Mouse (Mus musculus) kidney, embryonic 16.5 days (tissue): Measurements from ENCODE around the gene Kxd1. TPM values are rescaled to one million over a fixed set of nuclear protein-coding genes. Genes with fewer than 3 reads are reported as not detected.

Experiments used
- ATAC-seq: fragments of 200-750 bp; cut with Nextera tagmentation; 2 replicates; pipeline ENCODE4 v1.8.0; 2017; ENCODE audit warnings: moderate TSS enrichment; ENCODE audit not compliant: low FRiP score, low TSS enrichment
- H3K27ac ChIP-seq: fragments of 300-500 bp; sonication (generic); 2 replicates; pipeline ENCODE4 v1.5.1; 2014; ENCODE audit warnings: low read length
- H3K27me3 ChIP-seq: fragments of 300-500 bp; sonication (generic); 2 replicates; pipeline ENCODE4 v1.6.1; 2014; ENCODE audit warnings: low read length, control low read depth, mixed read lengths; ENCODE audit not compliant: insufficient read depth
- H3K36me3 ChIP-seq: fragments of 300-500 bp; sonication (generic); 2 replicates; pipeline ENCODE4 v1.6.1; 2014; ENCODE audit warnings: low read length, control low read depth, mixed read lengths; ENCODE audit not compliant: insufficient read depth
- H3K4me1 ChIP-seq: fragments of 300-500 bp; sonication (generic); 2 replicates; pipeline ENCODE4 v1.6.1; 2014; ENCODE audit warnings: low read length, control low read depth, mixed read lengths; ENCODE audit not compliant: insufficient read depth
- H3K4me2 ChIP-seq: fragments of 300-500 bp; sonication (generic); replicated peaks from 2 replicates; pipeline ENCODE4 v1.6.1; 2014; ENCODE audit warnings: low read depth, low read length
- H3K4me3 ChIP-seq: fragments of 300-500 bp; sonication (generic); 2 replicates; pipeline ENCODE4 v1.5.1; 2014; ENCODE audit warnings: mild to moderate bottlenecking, low read length
- H3K9ac ChIP-seq: fragments of 300-500 bp; sonication (generic); replicated peaks from 2 replicates; pipeline ENCODE4 v1.6.1; 2014; ENCODE audit warnings: low read length
- H3K9me3 ChIP-seq: fragments of 300-500 bp; sonication (generic); 2 replicates; pipeline ENCODE4 v1.6.1; 2016; ENCODE audit warnings: low read length, control low read depth
- WGBS: fragments of 180-500 bp; shearing (Covaris S2); extraction: QIAGEN DNeasy Blood & Tissue Kit; methylation state at CpG from one replicate; pipeline ENCODE4 v1.1.7; 2014; 5-methylcytosine and 5-hydroxymethylcytosine counted together
- polyA plus RNA-seq: library from polyadenylated mRNA; unstranded; fragments of >200 nt; fragmentation: Nextera tagmentation; extraction: Ambion mirVana; gene quantifications from 2 replicates; pipeline ENCODE4 v1.2.1, GENCODE M21; 2015

The Kxd1 gene
- polyA plus RNA-seq, 1 experiment from 2014 or later = 65.4 TPM

DNA sequence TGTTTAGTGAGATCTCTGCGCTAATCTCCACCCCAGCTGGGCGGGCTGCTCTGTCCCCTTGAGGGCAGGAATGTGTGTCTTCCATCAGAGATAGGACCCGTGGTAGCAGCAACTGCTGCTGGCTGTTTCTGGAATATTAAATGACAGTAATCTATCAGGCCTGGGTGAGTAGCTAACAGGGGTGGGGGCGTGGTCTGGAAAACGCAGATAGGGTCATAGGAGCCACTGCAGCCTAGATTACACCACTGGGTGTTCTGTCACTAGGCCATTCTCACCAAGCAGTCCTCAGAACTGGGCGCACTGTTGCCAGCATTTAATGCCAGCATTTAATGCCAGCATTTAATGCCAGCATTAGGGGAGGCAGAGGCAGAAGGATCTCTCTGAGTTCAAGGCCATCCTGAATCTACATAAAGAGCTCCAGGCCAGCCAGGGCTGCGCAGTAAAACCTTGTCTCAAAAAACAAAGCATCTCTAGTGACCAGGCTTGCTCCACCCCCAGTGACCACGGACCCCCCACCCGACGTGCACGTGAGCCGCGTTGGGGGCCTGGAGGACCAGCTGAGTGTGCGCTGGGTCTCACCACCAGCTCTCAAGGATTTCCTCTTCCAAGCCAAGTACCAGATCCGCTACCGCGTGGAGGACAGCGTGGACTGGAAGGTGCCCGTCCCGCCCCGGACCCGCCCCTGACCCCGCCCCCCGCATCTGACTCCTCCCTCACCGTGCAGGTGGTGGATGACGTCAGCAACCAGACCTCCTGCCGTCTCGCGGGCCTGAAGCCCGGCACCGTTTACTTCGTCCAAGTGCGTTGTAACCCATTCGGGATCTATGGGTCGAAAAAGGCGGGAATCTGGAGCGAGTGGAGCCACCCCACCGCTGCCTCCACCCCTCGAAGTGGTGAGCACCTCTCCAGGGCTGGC lies 27.1 kb downstream of the Kxd1 start:
- Histone ChIP-seq H3K4me2 (peak overlapping the region; percentile 45), H3K9ac (no peak overlapping the region), H3K9me3 (no peaks in the 10 kb centered on the region), H3K36me3 (no peaks in the 10 kb centered on the region; the same call in 1 of the 2 replicates), H3K4me3 (peak overlapping the region; percentile 26), H3K4me1 (peaks cover 35% of the 10 kb centered on the region), H3K27ac (no peak overlapping the region), H3K27me3 (peaks cover 86% of the 10 kb centered on the region)
- 9% methylated on average over 39 of the region's 39 CpGs for WGBS
- no peak for ATAC-seq

DNA sequence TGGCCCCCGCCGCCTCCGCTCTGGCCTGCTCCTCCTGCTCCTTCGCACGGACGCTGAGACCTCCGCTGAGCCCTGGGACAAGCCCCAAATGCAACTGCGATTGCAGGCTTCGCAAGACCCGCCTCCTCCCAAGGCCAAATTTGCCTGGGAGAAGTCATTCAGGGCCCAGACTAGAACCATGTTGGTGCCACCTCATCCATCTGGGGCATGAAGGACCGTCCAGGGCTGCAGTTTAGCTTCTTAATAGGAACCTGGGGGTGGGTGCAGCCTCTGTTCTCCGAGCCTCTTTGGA lies 32.0 kb downstream of the Kxd1 start:
- ATAC-seq = no peak
- peak overlapping the region; percentile 24 for H3K4me2 ChIP-seq
- H3K36me3 ChIP-seq = no peaks in the 10 kb centered on the region
- peaks cover 100% of the 10 kb centered on the region for H3K27me3 ChIP-seq
- WGBS = 12% methylated on average over 9 of the region's 12 CpGs
- H3K27ac ChIP-seq = no peak overlapping the region
- H3K4me1 ChIP-seq = peaks cover 41% of the 10 kb centered on the region
- H3K9ac ChIP-seq = 0 out of 2 replicates have a peak overlapping the region, but pooled peaks have one; percentile 24
- H3K4me3 ChIP-seq = peak overlapping the region; percentile 45; the same call in 1 of the 2 replicates
- no peaks in the 10 kb centered on the region for H3K9me3 ChIP-seq

DNA sequence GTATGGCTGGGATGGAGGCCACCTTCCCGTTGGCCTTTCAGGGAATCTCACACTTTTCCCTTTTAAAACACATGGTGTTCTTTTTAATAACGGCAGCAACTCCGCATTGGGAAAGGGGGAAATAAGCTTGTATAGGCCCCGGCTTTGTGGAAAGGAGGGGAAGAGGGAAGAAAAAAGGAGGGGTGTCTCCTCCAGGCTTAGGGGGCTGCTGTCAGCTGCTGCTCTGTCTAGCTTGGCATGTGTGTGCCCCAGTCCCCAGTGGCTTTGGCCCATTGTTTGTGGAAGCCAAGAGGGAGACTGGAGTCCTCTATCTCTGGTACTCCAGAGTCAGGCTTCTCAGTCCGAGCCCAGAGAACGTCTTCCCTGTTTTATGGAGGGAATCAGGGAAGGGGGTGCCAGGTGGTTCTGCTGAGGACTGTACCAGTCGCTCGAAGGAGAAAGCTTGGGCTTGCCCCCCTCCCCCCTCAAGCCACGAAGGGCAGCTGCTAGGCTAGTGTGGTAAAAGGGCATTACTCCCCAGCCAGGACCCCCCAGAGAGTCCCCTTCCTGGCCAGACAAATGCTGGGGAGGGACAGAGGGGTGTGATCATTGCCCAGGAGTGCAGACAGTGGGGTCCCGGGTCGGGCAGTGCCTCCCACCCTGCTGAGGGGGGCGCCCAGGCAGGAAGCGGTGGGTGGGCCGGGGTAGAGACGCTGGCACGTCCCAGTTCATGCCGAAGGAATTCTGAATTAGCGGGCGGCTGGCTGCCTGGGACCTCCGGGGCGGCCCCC lies 32.6 kb downstream of the Kxd1 start:
- Histone ChIP-seq H3K4me2 (peak overlapping the region; percentile 24), H3K27me3 (peaks cover 100% of the 10 kb centered on the region), H3K36me3 (no peaks in the 10 kb centered on the region), H3K9me3 (no peaks in the 10 kb centered on the region), H3K4me1 (peaks cover 46% of the 10 kb centered on the region), H3K4me3 (peak overlapping the region; percentile 45), H3K9ac (0 out of 2 replicates have a peak overlapping the region, but pooled peaks have one; percentile 24), H3K27ac (no peak overlapping the region)
- no peak for ATAC-seq
- WGBS = 4% methylated on average over 17 of the region's 21 CpGs

DNA sequence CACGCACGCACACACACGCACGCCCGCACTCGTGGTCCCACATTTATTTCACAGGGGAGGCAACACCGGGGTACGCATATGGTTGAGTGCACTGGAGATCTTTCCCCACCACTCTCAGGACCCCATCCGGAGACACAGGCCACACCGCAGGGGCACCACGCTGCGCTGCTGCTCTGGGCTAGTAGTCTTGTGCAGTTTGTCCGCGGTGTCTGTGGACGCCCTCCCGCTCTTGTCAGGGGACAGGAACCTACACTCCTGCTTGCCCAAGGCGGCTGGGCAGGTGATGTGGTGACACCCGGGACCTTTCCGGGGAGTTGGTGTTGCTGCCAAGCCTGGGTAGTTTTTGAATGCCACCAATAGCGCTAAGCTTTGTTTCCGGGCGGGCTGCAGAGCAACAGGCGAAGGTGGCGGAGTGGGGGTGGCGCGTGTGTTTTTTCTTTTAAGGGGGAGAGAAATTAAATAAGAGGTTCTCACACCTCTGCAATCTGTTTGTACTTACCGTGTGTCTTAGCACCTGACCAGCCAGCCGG lies 33.3 kb downstream of the Kxd1 start:
- no peak overlapping the region for H3K9ac ChIP-seq
- WGBS = 1% methylated on average over 27 of the region's 28 CpGs
- H3K4me1 ChIP-seq = peaks cover 51% of the 10 kb centered on the region

DNA sequence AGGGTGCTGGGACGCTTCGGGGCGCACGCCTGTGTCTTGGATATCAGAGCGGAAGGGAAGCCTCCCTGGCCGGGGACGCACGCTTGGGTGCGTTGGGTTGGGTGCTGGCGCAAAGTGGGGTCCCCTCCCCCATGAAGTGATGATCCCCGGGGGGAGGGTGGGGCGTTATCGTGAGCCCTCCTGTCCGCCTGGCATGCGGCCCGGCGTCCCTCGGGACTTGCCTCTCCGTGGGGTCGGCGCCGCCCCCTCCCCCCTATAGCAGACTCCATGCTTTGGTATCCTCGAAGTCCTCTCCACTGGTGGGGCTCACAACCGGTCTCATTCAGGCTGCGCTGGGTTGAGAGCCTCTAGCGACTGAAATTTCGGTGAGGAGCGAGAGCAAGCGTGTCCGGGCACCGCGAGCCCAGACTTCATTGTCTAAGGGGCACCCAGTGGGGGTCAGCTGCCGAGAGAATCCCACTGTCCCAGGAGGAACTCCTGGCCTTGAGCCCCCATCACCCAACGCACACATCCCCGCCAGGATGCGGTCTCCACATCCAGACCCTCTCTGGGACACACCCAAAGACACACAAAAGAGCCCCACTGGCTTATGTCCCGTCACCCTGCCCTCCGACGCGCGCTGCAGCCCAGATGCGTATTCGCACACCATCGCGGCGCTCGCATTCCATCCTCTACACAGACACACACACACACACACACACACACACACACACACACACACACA lies 33.9 kb downstream of the Kxd1 start:
- 1% methylated on average over 46 of the region's 47 CpGs for WGBS
- no peaks in the 10 kb centered on the region for H3K36me3 ChIP-seq
- peak overlapping the region; percentile 74 for H3K4me2 ChIP-seq
- peak overlapping the region; percentile 45 for H3K4me3 ChIP-seq
- peaks cover 100% of the 10 kb centered on the region for H3K27me3 ChIP-seq
- H3K4me1 ChIP-seq = peaks cover 57% of the 10 kb centered on the region
- H3K9me3 ChIP-seq = no peaks in the 10 kb centered on the region
- H3K9ac ChIP-seq = peak overlapping the region; percentile 50; the same call in 1 of the 2 replicates
- H3K27ac ChIP-seq = no peak overlapping the region
- ATAC-seq = no peak

More for the DNA sequence above, 33.3 kb downstream of the Kxd1 start:
- H3K36me3 ChIP-seq = no peaks in the 10 kb centered on the region
- peak overlapping the region; percentile 74; the same call in 1 of the 2 replicates for H3K4me2 ChIP-seq
- H3K27me3 ChIP-seq = peaks cover 100% of the 10 kb centered on the region
- H3K27ac ChIP-seq = no peak overlapping the region
- peak overlapping the region; percentile 45 for H3K4me3 ChIP-seq
- no peaks in the 10 kb centered on the region for H3K9me3 ChIP-seq
- ATAC-seq = no peak

DNA sequence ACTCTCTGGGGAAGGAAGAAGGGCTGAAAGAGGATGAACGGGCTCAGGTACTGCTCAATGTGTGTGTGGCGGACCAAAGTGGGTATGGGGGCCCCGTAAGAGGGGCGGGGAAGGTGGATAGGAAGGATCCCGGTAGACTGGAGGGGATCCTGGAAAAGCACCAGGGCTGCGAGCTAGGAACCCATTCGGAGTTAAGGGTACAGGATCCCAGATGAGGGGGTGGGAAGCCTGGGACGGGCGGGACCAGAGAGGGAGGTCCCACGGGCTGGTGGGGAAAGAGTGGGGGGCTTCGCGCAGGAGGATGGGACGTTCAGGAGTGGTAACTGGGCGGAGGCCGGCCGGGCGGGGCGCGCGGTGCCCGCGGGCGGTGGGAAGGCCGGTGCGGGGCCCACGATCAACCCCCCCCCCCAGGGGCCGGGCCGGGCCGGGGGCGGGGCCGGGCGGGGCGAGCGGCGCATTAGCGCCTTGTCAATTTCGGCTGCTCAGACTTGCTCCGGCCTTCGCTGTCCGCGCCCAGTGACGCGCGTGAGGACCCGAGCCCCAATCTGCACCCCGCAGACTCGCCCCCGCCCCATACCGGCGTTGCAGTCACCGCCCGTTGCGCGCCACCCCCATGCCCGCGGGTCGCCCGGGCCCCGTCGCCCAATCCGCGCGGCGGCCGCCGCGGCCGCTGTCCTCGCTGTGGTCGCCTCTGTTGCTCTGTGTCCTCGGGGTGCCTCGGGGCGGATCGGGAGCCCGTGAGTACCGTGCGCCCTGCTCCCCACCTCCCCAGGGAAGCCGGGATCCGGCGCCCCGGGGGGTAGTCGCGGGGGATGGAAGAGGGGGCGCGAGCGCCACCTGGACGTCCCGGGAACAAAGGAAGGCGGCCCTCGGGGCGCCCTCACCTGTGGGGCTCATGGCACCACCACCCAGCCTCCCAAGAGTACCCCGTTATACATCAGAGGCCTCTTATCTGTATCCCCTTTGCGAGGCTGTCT lies 34.8 kb downstream of the Kxd1 start, which contains the start of gene Crlf1:
Crlf1 (plus strand) TSS at position 495 of the 977 bp plus-strand sequence.
- Histone ChIP-seq H3K36me3 (no peaks in the 10 kb centered on the region), H3K9ac (peak within 1 kb of the TSS; percentile 50), H3K9me3 (no peaks in the 10 kb centered on the region), H3K4me3 (peak within 1 kb of the TSS; percentile 45), H3K27me3 (peaks cover 100% of the 10 kb centered on the region), H3K4me2 (peak within 1 kb of the TSS; percentile 74), H3K4me1 (peaks cover 66% of the 10 kb centered on the region), H3K27ac (no peak within 1 kb of the TSS)
- no peak for ATAC-seq
- under 1% methylated on average over 56 of the region's 93 CpGs for WGBS

DNA sequence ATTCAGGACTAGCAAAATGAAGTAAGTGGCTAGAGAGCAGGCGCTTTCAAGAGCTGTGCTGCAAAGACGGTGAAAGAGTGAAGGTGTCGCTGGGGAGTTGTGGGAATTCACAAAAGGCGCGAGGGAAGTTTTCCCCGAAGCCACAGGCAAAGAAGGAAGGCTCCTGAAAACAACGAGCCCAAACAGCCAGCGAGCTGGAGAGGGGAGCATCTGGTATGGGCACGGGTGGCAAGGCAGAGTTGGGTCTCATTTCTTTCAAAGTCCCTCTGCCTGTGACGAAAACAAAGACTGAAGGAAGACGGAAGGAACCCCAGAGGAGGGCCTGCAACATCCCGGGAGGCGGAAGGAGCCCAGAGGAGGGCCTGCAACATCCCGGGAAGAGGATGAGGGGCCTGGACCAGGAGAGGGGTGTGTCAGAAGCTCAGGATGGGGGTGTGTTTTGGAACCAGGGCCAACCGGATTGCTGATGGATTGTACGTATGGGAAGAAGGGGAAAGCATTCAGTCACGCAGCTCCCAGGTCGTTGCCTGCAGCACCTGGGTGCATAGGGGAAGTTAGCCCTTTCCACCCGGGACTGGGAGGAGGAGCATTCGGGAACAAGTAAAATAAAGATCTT lies 36.8 kb downstream of the Kxd1 start:
- Histone ChIP-seq H3K9ac (no peak overlapping the region), H3K27ac (no peak overlapping the region), H3K9me3 (no peaks in the 10 kb centered on the region), H3K4me2 (peak overlapping the region; percentile 29; the same call in 1 of the 2 replicates), H3K27me3 (peaks cover 99% of the 10 kb centered on the region), H3K4me3 (no peak overlapping the region), H3K4me1 (peaks cover 73% of the 10 kb centered on the region), H3K36me3 (no peaks in the 10 kb centered on the region)
- ATAC-seq = no peak
- 4% methylated on average over 20 of the region's 20 CpGs for WGBS

DNA sequence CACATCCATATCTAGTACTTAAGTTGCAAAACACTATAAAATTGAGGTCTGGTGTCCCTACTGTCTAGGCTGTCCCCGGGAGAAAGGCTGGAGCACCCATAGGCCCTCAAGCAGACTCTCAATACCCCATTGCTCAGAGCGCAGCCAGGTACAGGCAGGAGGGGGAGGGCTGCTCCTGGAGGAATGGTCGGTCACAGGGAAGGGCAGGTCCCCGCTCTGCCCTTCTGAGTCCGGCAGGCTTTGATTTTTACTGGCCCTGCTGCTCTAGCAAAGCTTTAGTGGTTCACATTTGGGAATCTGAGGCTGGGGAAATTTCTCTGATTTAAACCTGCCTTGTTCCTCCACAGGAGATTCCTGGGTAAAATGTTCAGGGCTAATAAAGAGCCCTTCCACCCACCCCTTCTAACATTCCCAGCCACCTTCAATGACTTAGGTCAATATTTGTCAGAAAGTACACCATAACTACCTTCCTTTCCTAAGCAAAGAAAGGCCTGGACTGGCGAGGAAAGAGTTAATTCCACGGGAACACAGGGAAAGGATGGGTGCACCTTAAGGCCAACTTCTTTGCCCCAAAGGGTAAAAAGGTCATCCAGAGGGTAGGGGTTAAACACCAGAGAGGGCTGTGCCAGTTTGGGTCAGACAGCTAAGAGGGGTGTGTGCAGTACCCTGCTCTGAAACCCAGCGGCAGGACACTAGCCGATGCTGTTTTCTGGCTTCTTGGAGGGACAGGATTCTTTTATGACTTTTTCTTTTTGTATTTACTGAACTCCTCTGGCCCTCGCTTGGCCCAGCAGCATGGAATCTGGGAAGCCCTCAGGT lies 37.5 kb downstream of the Kxd1 start:
- H3K27me3 ChIP-seq = peaks cover 99% of the 10 kb centered on the region
- 11% methylated on average over 10 of the region's 10 CpGs for WGBS
- H3K4me2 ChIP-seq = peak overlapping the region; percentile 60
- no peaks in the 10 kb centered on the region for H3K9me3 ChIP-seq
- no peak overlapping the region for H3K27ac ChIP-seq
- no peak overlapping the region for H3K4me3 ChIP-seq
- ATAC-seq = no peak
- peaks cover 69% of the 10 kb centered on the region for H3K4me1 ChIP-seq
- H3K36me3 ChIP-seq = no peaks in the 10 kb centered on the region
- no peak overlapping the region for H3K9ac ChIP-seq
